Mouse (Mus musculus) skeletal muscle tissue, adult 2 months (tissue): ENCODE measurements around the gene Foxred1.
A peak's percentile ranks its signal among the peaks of the same experiment; 100 is the strongest.

Experiments used
- DNase-seq: peaks from one replicate; pipeline ENCODE4 v3.0.0-alpha.2; 2012; ENCODE audit warnings: low read depth, low spot score

Foxred1 gene

GRCm38 (mm10) chr9:35192983-35193542 is 17.8 kb downstream of the Foxred1 start:
- DNase-seq: no peak

GRCm38 (mm10) chr9:35188700-35189099 is 22.2 kb downstream of the Foxred1 start:
- DNase-seq: no peak

GRCm38 (mm10) chr9:35187351-35187903 is 23.4 kb downstream of the Foxred1 start:
- DNase-seq: no peak

- DNase-seq: no peak
Observed at GRCm38 (mm10) chr9:35186430-35186829, 24.4 kb downstream of the Foxred1 start.

- DNase-seq: no peak
Observed at GRCm38 (mm10) chr9:35183359-35183758, 27.5 kb downstream of the Foxred1 start.

GRCm38 (mm10) chr9:35182832-35183231 is 28.0 kb downstream of the Foxred1 start:
- DNase-seq: no peak

- DNase-seq: no peak
Observed at GRCm38 (mm10) chr9:35176124-35176659, 34.7 kb downstream of the Foxred1 start.

- peak; percentile 87 for DNase-seq
Observed at GRCm38 (mm10) chr9:35175251-35176123, 35.4 kb downstream of the Foxred1 start, which contains the start of gene Dcps. TSS of gene Dcps (minus strand) at chr9:35176061.

- no peak for DNase-seq
Observed at GRCm38 (mm10) chr9:35173331-35173730, 37.5 kb downstream of the Foxred1 start.

GRCm38 (mm10) chr9:35170071-35170470 is 40.8 kb downstream of the Foxred1 start:
- no peak for DNase-seq

GRCm38 (mm10) chr9:35166798-35167635 is 43.8 kb downstream of the Foxred1 start:
- DNase-seq: no peak

GRCm38 (mm10) chr9:35166144-35166797 is 44.6 kb downstream of the Foxred1 start:
- DNase-seq: no peak

- no peak for DNase-seq
Observed at GRCm38 (mm10) chr9:35164142-35164874, 46.5 kb downstream of the Foxred1 start.

- DNase-seq: peak; percentile 82
Observed at GRCm38 (mm10) chr9:35163011-35163690, 47.7 kb downstream of the Foxred1 start.

- DNase-seq: no peak
Observed at GRCm38 (mm10) chr9:35161721-35162120, 49.1 kb downstream of the Foxred1 start.

- no peak for DNase-seq
Observed at GRCm38 (mm10) chr9:35160662-35161061, 50.2 kb downstream of the Foxred1 start.

GRCm38 (mm10) chr9:35158477-35158876 is 52.4 kb downstream of the Foxred1 start:
- DNase-seq: no peak

GRCm38 (mm10) chr9:35156862-35157261 is 54.0 kb downstream of the Foxred1 start:
- no peak for DNase-seq

- DNase-seq: peak; percentile 54
Observed at GRCm38 (mm10) chr9:35156002-35156710, 54.7 kb downstream of the Foxred1 start.
